Mouse (Mus musculus) stomach, embryonic 16.5 days (tissue): ENCODE data around the gene Appl1. TPM values are rescaled to one million over a fixed set of nuclear protein-coding genes. Genes with fewer than 3 reads are reported as not detected.
A peak's percentile ranks its signal among the peaks of the same experiment; 100 is the strongest.
"Not testable (repeated sequence)": the region's sequence is repeated elsewhere in the genome, so short reads cannot be mapped to it uniquely, and the experiment has no call there.

Experiments
- ATAC-seq: fragments of 200-750 bp; cut with Nextera tagmentation; 2 replicates; pipeline ENCODE4 v1.8.0; 2017; ENCODE audit warnings: moderate number of reproducible peaks, moderate TSS enrichment; ENCODE audit not compliant: insufficient read depth, low FRiP score
- H3K27ac ChIP-seq: fragments of 300-500 bp; sonication (generic); 2 replicates; pipeline ENCODE4 v1.5.1; 2014; ENCODE audit warnings: low read length
- H3K27me3 ChIP-seq: fragments of 300-500 bp; sonication (generic); 2 replicates; pipeline ENCODE4 v1.6.1; 2014; ENCODE audit warnings: low read length, control low read depth, mixed read lengths; ENCODE audit not compliant: control insufficient read depth, insufficient read depth
- H3K36me3 ChIP-seq: fragments of 300-500 bp; sonication (generic); 2 replicates; pipeline ENCODE4 v1.6.1; 2014; ENCODE audit warnings: low read length; ENCODE audit not compliant: control insufficient read depth, insufficient read depth
- H3K4me1 ChIP-seq: fragments of 300-500 bp; sonication (generic); 2 replicates; pipeline ENCODE4 v1.6.1; 2014; ENCODE audit warnings: low read length, control low read depth, mixed read lengths; ENCODE audit not compliant: control insufficient read depth, insufficient read depth
- H3K4me2 ChIP-seq: fragments of 300-500 bp; sonication (generic); 2 replicates; pipeline ENCODE4 v1.6.1; 2014; ENCODE audit warnings: low read depth, low read length, mixed read lengths
- H3K4me3 ChIP-seq: fragments of 300-500 bp; sonication (generic); replicated peaks from 2 replicates; pipeline ENCODE4 v1.5.1; 2014; ENCODE audit warnings: mild to moderate bottlenecking, low read length
- H3K9ac ChIP-seq: fragments of 300-500 bp; sonication (generic); 2 replicates; pipeline ENCODE4 v1.6.1; 2014; ENCODE audit warnings: low read length
- H3K9me3 ChIP-seq: fragments of 300-500 bp; sonication (generic); replicated peaks from 2 replicates; pipeline ENCODE4 v1.6.1; 2016; ENCODE audit warnings: low read length, control low read depth; ENCODE audit not compliant: control insufficient read depth
- WGBS: fragments of 180-500 bp; shearing (Covaris S2); extraction: QIAGEN DNeasy Blood & Tissue Kit; methylation state at CpG from one replicate; pipeline ENCODE4 v1.1.7; 2014; 5-methylcytosine and 5-hydroxymethylcytosine counted together
- polyA plus RNA-seq: library from polyadenylated mRNA; unstranded; fragments of >200 nt; fragmentation: Nextera tagmentation; extraction: Ambion mirVana; gene quantifications from 2 replicates; pipeline ENCODE4 v1.2.1, GENCODE M21; 2015

Appl1 gene
- polyA plus RNA-seq, 1 experiment from 2014 or later = 36.5 TPM

DNA sequence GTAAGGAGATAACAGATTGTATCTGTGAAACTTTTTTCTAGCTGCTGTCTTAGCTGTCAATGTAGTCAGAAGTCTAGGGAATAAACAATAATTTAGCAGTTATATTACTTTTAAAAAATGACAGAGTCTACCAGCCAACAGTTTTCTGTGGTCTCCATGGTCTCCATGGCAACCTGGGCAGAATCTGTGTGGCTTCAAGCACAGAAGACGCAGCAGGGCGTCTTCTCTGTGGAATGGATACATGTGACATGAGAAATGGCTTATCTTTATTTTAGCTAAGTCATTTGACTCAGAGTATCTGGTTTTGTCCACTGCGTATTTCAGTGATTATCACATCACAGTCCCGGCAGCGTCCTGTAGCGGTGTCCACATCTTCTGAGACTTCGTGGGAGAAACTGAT is 5.2 kb upstream of the Appl1 start:
- Histone ChIP-seq H3K27me3 (no peaks in the 10 kb centered on the region), H3K27ac (no peak overlapping the region), H3K9me3 (peaks cover 6% of the 10 kb centered on the region), H3K36me3 (no peaks in the 10 kb centered on the region), H3K4me3 (no peak overlapping the region), H3K4me2 (no peak overlapping the region), H3K9ac (no peak overlapping the region), H3K4me1 (peaks cover 2% of the 10 kb centered on the region; the same call in 1 of the 2 replicates)
- no peak for ATAC-seq
- 71% methylated on average over 7 of the region's 7 CpGs for WGBS

DNA sequence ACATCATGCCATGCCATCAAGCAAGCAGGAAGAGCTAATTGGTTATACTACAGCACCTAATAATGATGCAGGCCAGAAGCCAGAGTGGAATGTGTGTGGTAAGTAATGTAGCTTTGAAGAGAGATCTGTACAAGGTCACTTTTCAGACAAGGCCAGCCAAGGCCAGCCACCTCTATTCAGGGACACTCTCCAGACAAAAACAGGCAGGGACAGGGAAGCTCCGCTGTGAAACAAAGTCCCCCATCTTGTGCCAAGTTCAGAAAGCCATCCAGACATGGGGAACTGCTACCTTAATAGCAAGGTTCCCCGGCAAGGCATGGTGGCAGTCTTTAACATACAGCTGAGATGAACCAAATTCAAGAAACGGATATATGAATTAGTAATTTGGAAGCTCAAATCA is 4.5 kb upstream of the Appl1 start:
- no peaks in the 10 kb centered on the region for H3K27me3 ChIP-seq
- WGBS = 78% methylated on average over 3 of the region's 3 CpGs

GRCm38 (mm10) chr14:26973089-26973488 is 2.1 kb upstream of the Appl1 start:
- Histone ChIP-seq H3K4me2 (no peak overlapping the region), H3K9ac (no peak overlapping the region), H3K9me3 (no peaks in the 10 kb centered on the region), H3K4me1 (peaks cover 4% of the 10 kb centered on the region; the same call in 1 of the 2 replicates), H3K36me3 (no peaks in the 10 kb centered on the region), H3K27ac (no peak overlapping the region), H3K27me3 (no peaks in the 10 kb centered on the region), H3K4me3 (no peak overlapping the region)
- WGBS = 79% methylated on average over 2 of the region's 2 CpGs
- ATAC-seq = no peak

More for the DNA sequence above, 4.5 kb upstream of the Appl1 start:
- H3K9ac ChIP-seq = no peak overlapping the region
- no peak for ATAC-seq
- no peak overlapping the region for H3K4me2 ChIP-seq
- H3K9me3 ChIP-seq = no peaks in the 10 kb centered on the region
- H3K36me3 ChIP-seq = no peaks in the 10 kb centered on the region
- H3K27ac ChIP-seq = no peak overlapping the region
- H3K4me1 ChIP-seq = peaks cover 4% of the 10 kb centered on the region; the same call in 1 of the 2 replicates
- H3K4me3 ChIP-seq = no peak overlapping the region

DNA sequence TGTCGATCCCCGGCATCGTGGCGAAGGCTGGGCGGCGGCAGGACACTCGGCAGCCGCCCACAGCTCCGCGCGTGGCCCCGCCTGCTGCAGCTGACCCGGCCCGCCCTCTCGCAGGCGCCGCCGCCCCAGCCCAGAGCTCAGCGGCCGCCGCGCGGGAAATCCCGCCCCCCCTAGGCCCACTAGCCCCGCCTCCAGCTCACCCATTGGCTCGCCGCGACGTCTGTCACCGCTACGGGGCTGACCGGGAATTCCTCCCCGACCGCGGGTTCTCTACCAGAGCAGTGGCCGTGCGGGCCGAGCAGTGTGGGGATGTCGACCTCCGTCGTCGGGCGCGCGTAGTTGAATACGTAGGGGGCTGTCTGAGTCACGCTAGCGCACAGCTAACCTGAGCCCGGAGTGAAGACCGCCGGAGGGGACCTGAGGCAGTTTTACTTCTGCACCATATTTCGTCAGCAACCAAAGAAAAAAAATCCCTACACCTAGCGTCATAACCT is 546 bp downstream of the Appl1 start:
- under 1% methylated on average over 53 of the region's 53 CpGs for WGBS
- peak overlapping the region; percentile 88 for H3K27ac ChIP-seq
- peaks cover 4% of the 10 kb centered on the region; the same call in 1 of the 2 replicates for H3K4me1 ChIP-seq
- no peaks in the 10 kb centered on the region for H3K36me3 ChIP-seq
- H3K4me2 ChIP-seq = peak overlapping the region; percentile 68
- H3K9me3 ChIP-seq = no peaks in the 10 kb centered on the region
- ATAC-seq = peak; percentile 99
- H3K9ac ChIP-seq = peak overlapping the region; percentile 96
- peak overlapping the region; percentile 90 for H3K4me3 ChIP-seq
- no peaks in the 10 kb centered on the region for H3K27me3 ChIP-seq

- ATAC-seq = peak; percentile 86
Measured at GRCm38 (mm10) chr14:26969856-26970407, 1.1 kb downstream of the Appl1 start.

DNA sequence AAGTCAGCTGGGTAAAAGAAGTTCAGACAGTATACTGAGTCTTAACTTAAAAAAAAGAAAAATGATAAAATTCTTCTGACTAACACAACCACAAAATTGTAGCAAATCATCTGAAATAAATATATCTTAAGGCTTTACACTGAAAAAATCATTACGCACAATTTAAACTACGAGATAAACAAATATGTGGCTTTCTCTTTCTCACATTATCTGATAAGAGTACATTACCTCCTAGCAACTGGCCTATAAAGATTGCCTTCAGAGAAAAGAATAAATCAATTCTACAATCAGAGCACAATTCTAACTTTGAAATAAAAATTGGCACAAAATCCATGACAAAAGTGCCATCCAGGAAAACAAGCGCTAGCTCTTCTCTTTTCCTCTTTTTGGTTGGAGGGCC is 1.9 kb downstream of the Appl1 start:
- ATAC-seq = no peak
- H3K9ac ChIP-seq = peak overlapping the region; percentile 96; the same call in 1 of the 2 replicates
- WGBS = 60% methylated on average over 3 of the region's 3 CpGs

More at GRCm38 (mm10) chr14:26969856-26970407, 1.1 kb downstream of the Appl1 start:
- peak overlapping the region; percentile 68 for H3K4me2 ChIP-seq
- peaks cover 4% of the 10 kb centered on the region; the same call in 1 of the 2 replicates for H3K4me1 ChIP-seq
- H3K36me3 ChIP-seq = no peaks in the 10 kb centered on the region
- H3K9me3 ChIP-seq = no peaks in the 10 kb centered on the region
- no peaks in the 10 kb centered on the region for H3K27me3 ChIP-seq
- peak overlapping the region; percentile 90 for H3K4me3 ChIP-seq
- H3K9ac ChIP-seq = peak overlapping the region; percentile 96
- WGBS = under 1% methylated on average over 62 of the region's 62 CpGs
- H3K27ac ChIP-seq = peak overlapping the region; percentile 88

GRCm38 (mm10) chr14:26960518-26960917 is 10.5 kb downstream of the Appl1 start:
- Histone ChIP-seq H3K4me1 (no peaks in the 10 kb centered on the region), H3K27ac (no peak overlapping the region), H3K4me3 (no peak overlapping the region), H3K27me3 (no peaks in the 10 kb centered on the region), H3K9ac (no peak overlapping the region), H3K9me3 (no peaks in the 10 kb centered on the region), H3K4me2 (no peak overlapping the region), H3K36me3 (no peaks in the 10 kb centered on the region)
- WGBS = 81% methylated on average over 1 of the region's 1 CpGs
- no peak for ATAC-seq

More for the DNA sequence above, 1.9 kb downstream of the Appl1 start:
- Histone ChIP-seq H3K4me3 (peak overlapping the region; percentile 90), H3K9me3 (no peaks in the 10 kb centered on the region), H3K27ac (no peak overlapping the region), H3K36me3 (no peaks in the 10 kb centered on the region), H3K27me3 (no peaks in the 10 kb centered on the region), H3K4me2 (peak overlapping the region; percentile 68), H3K4me1 (peaks cover 4% of the 10 kb centered on the region; the same call in 1 of the 2 replicates)

DNA sequence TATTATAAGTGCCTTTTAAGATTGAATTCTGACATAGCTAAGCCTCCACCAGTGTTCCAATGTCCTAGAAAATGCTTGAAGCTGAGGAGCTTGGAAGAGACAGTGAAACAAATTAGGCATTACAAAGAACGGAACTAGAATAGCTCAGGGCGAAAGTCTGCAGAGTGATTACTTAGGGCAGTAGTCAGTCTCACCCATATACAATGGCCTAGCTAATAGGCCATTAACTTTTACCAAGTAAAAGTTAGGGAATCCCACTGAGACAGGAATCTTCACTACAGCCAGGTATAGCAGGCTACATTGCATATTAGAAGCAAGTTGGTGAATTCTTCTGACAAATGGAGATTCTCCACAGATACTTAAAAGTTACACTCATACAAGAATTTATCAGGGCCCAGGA is 14.9 kb downstream of the Appl1 start:
- H3K27me3 ChIP-seq, H3K9ac ChIP-seq, H3K36me3 ChIP-seq, ATAC-seq, H3K4me2 ChIP-seq, H3K4me1 ChIP-seq, H3K27ac ChIP-seq, H3K9me3 ChIP-seq, H3K4me3 ChIP-seq: not testable (repeated sequence)
- 95% methylated on average over 2 of the region's 2 CpGs for WGBS

DNA sequence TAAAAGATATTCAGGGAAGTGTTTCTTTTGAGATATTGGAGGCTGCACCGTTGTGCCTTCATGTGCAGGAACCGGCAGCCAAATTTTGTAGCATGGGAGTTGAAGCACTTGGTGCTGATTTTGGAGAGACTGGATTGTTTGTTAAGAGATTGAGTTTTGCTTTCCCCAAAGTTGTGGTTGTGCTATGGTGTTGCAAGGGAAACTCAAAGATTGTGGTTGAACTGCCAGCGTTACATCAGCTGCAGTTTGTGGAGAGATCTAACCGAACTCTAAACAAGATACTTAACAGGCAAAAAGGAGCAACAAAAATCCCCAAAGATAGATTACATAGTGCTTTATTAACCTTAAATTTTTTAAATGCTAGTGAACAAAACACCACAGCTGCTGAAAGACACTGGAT is 35.5 kb downstream of the Appl1 start:
- H3K9ac ChIP-seq = no peak overlapping the region
- WGBS = 87% methylated on average over 4 of the region's 4 CpGs
- no peaks in the 10 kb centered on the region for H3K27me3 ChIP-seq
- 0 out of 2 replicates have a peak, but pooled peaks cover 2% of the 10 kb centered on the region for H3K36me3 ChIP-seq
- no peak overlapping the region for H3K4me3 ChIP-seq
- H3K27ac ChIP-seq = no peak overlapping the region
- ATAC-seq = no peak
- H3K4me2 ChIP-seq = no peak overlapping the region
- H3K4me1 ChIP-seq = no peaks in the 10 kb centered on the region
- no peaks in the 10 kb centered on the region for H3K9me3 ChIP-seq
